Mouse (Mus musculus): Measurements from ENCODE around the gene Sorcs2. TPM values are rescaled to one million over a fixed set of nuclear protein-coding genes. Genes with fewer than 3 reads are reported as not detected.

The Sorcs2 gene
- total and polyA plus RNA-seq, 3 experiments: 0.42 to 1.6 (median 0.46) TPM

DNA sequence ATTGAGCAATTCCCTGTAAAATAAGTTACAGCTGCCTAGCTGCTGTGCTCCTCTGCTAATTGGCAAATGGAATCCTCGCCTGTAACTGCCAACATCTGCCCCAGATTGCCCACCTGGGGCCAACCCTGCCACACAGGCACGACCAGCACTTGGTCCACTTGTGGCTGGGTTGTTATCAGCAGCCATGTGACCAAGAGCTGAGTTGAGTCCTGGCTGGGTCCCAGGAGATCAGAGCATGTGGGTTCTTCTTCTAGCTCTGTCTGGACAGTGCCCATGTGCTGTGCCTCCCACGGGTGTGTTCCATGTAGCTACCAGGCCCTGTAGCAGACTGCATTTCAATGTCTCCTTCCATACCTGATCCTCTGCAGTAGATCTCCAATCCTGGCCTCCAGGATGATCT lies 286.4 kb downstream of the Sorcs2 start:
- Histone ChIP-seq H3K9ac (ENCODE audit: insufficient read depth, low read depth) (no peak overlapping the region), H3K4me3 (replicated peaks in 1 of 3; ENCODE audit: low read depth in 2 of 3, low read length in 2 of 3, poor library complexity in 1 of 3) (no peak overlapping the region), H3K4me1 (ENCODE audit: control insufficient read depth in 1 of 2, insufficient read depth in 2 of 2) (peaks cover 0 to 36% of the 10 kb centered on the region in 2 experiments; a peak in 3 of 4 replicates), H3K9me3 (replicated peaks; ENCODE audit: low read length) (no peaks in the 10 kb centered on the region), H3K4me2 (ENCODE audit: insufficient read depth, low read depth, poor library complexity, severe bottlenecking) (no peak overlapping the region), H3K27ac (ENCODE audit: insufficient read depth, low read depth) (no peak overlapping the region), H3K79me2 (replicated peaks; ENCODE audit: control insufficient read depth, extremely low read depth, insufficient read depth, poor library complexity, severe bottlenecking) (no peaks in the 10 kb centered on the region), H3K27me3 (replicated peaks) (peaks cover 10% of the 10 kb centered on the region), H3K36me3 (replicated peaks in 1 of 2; ENCODE audit: control insufficient read depth in 1 of 2, insufficient read depth in 1 of 2, low read length in 1 of 2) (no peaks in the 10 kb centered on the region)
- in situ Hi-C loops (cut with MboI; ENCODE audit: low pct_ligation_motif_present, low pct_unique_long_range_greater_than_20kb, low sequenced_read_pairs) (no loop called here), dilution Hi-C loops (cut with MboI; ENCODE audit: extremely low pct_ligation_motif_present, extremely low pct_unique_long_range_greater_than_20kb, low sequenced_read_pairs) (no loop called here)
- no peak for DNase-seq (ENCODE audit: extremely low read depth)
- no peak for TF ChIP-seq SMC3 (IDR thresholded peaks at IDR 0.05; ENCODE audit: low read depth, low read length)
- no peak for TF ChIP-seq TBP (conservative IDR thresholded peaks at IDR 0.05; ENCODE audit: low read depth, low read length)
- no peak for TF ChIP-seq ETS1 (conservative IDR thresholded peaks at IDR 0.05; ENCODE audit: low read depth, low read length)
- TF ChIP-seq JUN (IDR thresholded peaks at IDR 0.05; ENCODE audit: insufficient read depth, low read depth, low read length): no peak
- no peak for TF ChIP-seq UBTF (IDR thresholded peaks at IDR 0.05; ENCODE audit: low read depth, low read length)
- TF ChIP-seq MAX (IDR thresholded peaks at IDR 0.05; ENCODE audit: low read length): no peak
- TF ChIP-seq ZKSCAN1 (IDR thresholded peaks at IDR 0.05; ENCODE audit: borderline replicate concordance, low read depth, low read length): no peak
- no peak for TF ChIP-seq NRF1 (IDR thresholded peaks at IDR 0.05; ENCODE audit: low read depth, low read length)
- no peak for TF ChIP-seq MEF2A (IDR thresholded peaks at IDR 0.05; ENCODE audit: borderline replicate concordance, low read depth, low read length)
- TF ChIP-seq MAZ (IDR thresholded peaks at IDR 0.05; ENCODE audit: low read depth, low read length): no peak
- TF ChIP-seq POLR2AphosphoS2 (IDR thresholded peaks at IDR 0.05; ENCODE audit: low read depth, low read length): no peak
- no peak for TF ChIP-seq IRF4 (IDR thresholded peaks at IDR 0.05; ENCODE audit: low read depth, low read length)
- no peak for TF ChIP-seq KAT2A (IDR thresholded peaks at IDR 0.05; ENCODE audit: insufficient replicate concordance, low read length)
- no peak for TF ChIP-seq CTCF (conservative IDR thresholded peaks at IDR 0.05 in 1 of 2, IDR thresholded peaks at IDR 0.05 in 1 of 2; ENCODE audit: low read depth in 2 of 2, low read length in 2 of 2)
- TF ChIP-seq NELFE (IDR thresholded peaks at IDR 0.05; ENCODE audit: low read depth, low read length): no peak
- TF ChIP-seq PAX5 (IDR thresholded peaks at IDR 0.05; ENCODE audit: low read length): no peak

- no peak overlapping the region for H3K4me3 ChIP-seq (replicated peaks in 1 of 3; ENCODE audit: low read depth in 2 of 3, low read length in 2 of 3, poor library complexity in 1 of 3)
- no peaks in the 10 kb centered on the region for H3K36me3 ChIP-seq (replicated peaks in 1 of 2; ENCODE audit: control insufficient read depth in 1 of 2, insufficient read depth in 1 of 2, low read length in 1 of 2)
- H3K27ac ChIP-seq (ENCODE audit: insufficient read depth, low read depth): no peak overlapping the region
- in situ Hi-C loops (cut with MboI; ENCODE audit: low pct_ligation_motif_present, low pct_unique_long_range_greater_than_20kb, low sequenced_read_pairs) (no loop called here), dilution Hi-C loops (cut with MboI; ENCODE audit: extremely low pct_ligation_motif_present, extremely low pct_unique_long_range_greater_than_20kb, low sequenced_read_pairs) (no loop called here)
- H3K4me1 ChIP-seq (ENCODE audit: control insufficient read depth in 1 of 2, insufficient read depth in 2 of 2): peaks cover 0 to 22% of the 10 kb centered on the region in 2 experiments; a peak in 3 of 4 replicates
- no peak overlapping the region for H3K9ac ChIP-seq (ENCODE audit: insufficient read depth, low read depth)
- no peak for DNase-seq (ENCODE audit: extremely low read depth)
- H3K4me2 ChIP-seq (ENCODE audit: insufficient read depth, low read depth, poor library complexity, severe bottlenecking): no peak overlapping the region
- H3K27me3 ChIP-seq (replicated peaks): peaks cover 12% of the 10 kb centered on the region
- H3K79me2 ChIP-seq (replicated peaks; ENCODE audit: control insufficient read depth, extremely low read depth, insufficient read depth, poor library complexity, severe bottlenecking): no peaks in the 10 kb centered on the region
- TF ChIP-seq CHD1 (IDR thresholded peaks at IDR 0.05; ENCODE audit: low read depth, low read length) (no peak), USF1 (IDR thresholded peaks at IDR 0.05; ENCODE audit: low read depth, low read length) (no peak), MXI1 (IDR thresholded peaks at IDR 0.05; ENCODE audit: low read depth, low read length) (no peak), RCOR1 (conservative IDR thresholded peaks at IDR 0.05; ENCODE audit: low read depth, low read length) (no peak), POLR2A (IDR thresholded peaks at IDR 0.05; ENCODE audit: low read depth, low read length) (no peak), E2F4 (IDR thresholded peaks at IDR 0.05; ENCODE audit: insufficient replicate concordance, low read depth, low read length) (no peak), ZNF384 (IDR thresholded peaks at IDR 0.05; ENCODE audit: low read depth, low read length) (no peak), CHD2 (IDR thresholded peaks at IDR 0.05; ENCODE audit: low read length) (no peak), NRF1 (IDR thresholded peaks at IDR 0.05; ENCODE audit: low read depth, low read length) (no peak), MYC (IDR thresholded peaks at IDR 0.05; ENCODE audit: low read depth, low read length) (no peak), ZKSCAN1 (IDR thresholded peaks at IDR 0.05; ENCODE audit: borderline replicate concordance, low read depth, low read length) (no peak), EP300 (IDR thresholded peaks at IDR 0.05; ENCODE audit: low read length) (no peak), MAFK (IDR thresholded peaks at IDR 0.05; ENCODE audit: insufficient replicate concordance, low read length) (no peak), GABPA (IDR thresholded peaks at IDR 0.05; ENCODE audit: insufficient replicate concordance, low read depth, low read length) (no peak), CTCF (conservative IDR thresholded peaks at IDR 0.05 in 1 of 2, IDR thresholded peaks at IDR 0.05 in 1 of 2; ENCODE audit: low read depth in 2 of 2, low read length in 2 of 2) (no peak)
- peaks cover 1% of the 10 kb centered on the region for H3K9me3 ChIP-seq (replicated peaks; ENCODE audit: low read length)
These were observed 289.5 kb downstream of the Sorcs2 start for GRCm38 (mm10) chr5:36108339-36108887.

Measured in CH12.LX (cell line).